Mouse (Mus musculus): ENCODE results near the gene Camsap2. TPM values are rescaled to one million over a fixed set of nuclear protein-coding genes. Genes with fewer than 3 reads are reported as not detected.

Camsap2 gene
- polyA plus RNA-seq, 1 experiment: 27.0 TPM

- Histone ChIP-seq H3K4me1 (ENCODE audit: control insufficient read depth, insufficient read depth, insufficient read length, low read length) (no peaks in the 10 kb centered on the region), H3K4me3 (ENCODE audit: insufficient read depth, low read depth, low read length) (no peak overlapping the region), H3K27ac (replicated peaks; ENCODE audit: low read depth, low read length) (no peak overlapping the region)
Measured at GRCm38 (mm10) chr1:136230201-136230600, 115.7 kb downstream of the Camsap2 start.

DNA sequence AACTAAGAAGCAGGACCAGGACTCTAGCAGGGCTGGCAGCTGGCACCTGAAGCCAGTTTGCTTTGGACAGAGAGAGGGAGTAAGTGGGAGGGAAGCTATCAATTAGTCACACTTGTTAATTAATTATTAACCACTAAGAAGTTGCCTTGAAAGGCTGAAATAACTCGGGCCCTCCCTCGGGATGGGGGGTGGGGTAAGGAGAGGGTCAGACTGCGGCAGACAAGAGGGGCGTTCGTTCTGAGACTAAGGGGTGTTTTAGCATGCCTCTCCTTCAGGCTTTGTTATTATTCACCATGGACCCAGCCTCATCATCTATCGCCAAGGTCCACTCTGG is 116.9 kb downstream of the Camsap2 start:
- H3K4me1 ChIP-seq (ENCODE audit: control insufficient read depth, insufficient read depth, insufficient read length, low read length): no peaks in the 10 kb centered on the region
- no peak overlapping the region for H3K27ac ChIP-seq (replicated peaks; ENCODE audit: low read depth, low read length)
- no peak overlapping the region for H3K4me3 ChIP-seq (ENCODE audit: insufficient read depth, low read depth, low read length)

- Histone ChIP-seq H3K27ac (replicated peaks; ENCODE audit: low read depth, low read length) (no peak overlapping the region), H3K4me1 (ENCODE audit: control insufficient read depth, insufficient read depth, insufficient read length, low read length) (no peaks in the 10 kb centered on the region), H3K4me3 (ENCODE audit: insufficient read depth, low read depth, low read length) (no peak overlapping the region)
Measured at GRCm38 (mm10) chr1:136228328-136229039, 117.4 kb downstream of the Camsap2 start.

- Histone ChIP-seq H3K4me1 (ENCODE audit: control insufficient read depth, insufficient read depth, insufficient read length, low read length) (no peaks in the 10 kb centered on the region), H3K27ac (replicated peaks; ENCODE audit: low read depth, low read length) (no peak overlapping the region), H3K4me3 (ENCODE audit: insufficient read depth, low read depth, low read length) (no peak overlapping the region)
Measured at GRCm38 (mm10) chr1:136227870-136228269, 118.0 kb downstream of the Camsap2 start.

DNA sequence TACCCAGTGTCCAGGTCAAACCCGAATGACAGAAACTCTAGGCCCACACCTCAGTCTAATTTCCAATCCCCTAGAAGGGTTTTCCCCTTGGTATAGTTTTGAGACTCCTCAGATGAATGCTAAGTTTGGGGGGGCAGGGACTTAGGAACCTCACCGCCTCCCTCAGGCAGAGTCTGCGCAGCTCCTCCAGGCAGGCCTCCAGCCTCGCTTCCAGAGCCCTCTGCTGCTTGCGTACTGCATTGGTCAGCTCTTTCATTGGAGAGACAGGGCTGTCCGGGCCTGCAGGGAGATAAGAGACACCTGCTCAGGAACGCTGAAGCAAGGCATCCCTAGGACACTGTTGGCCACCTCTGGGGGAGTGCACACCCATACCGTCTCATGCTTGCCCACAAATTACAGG is 119.3 kb downstream of the Camsap2 start:
- no peaks in the 10 kb centered on the region for H3K4me1 ChIP-seq (ENCODE audit: control insufficient read depth, insufficient read depth, insufficient read length, low read length)
- H3K4me3 ChIP-seq (ENCODE audit: insufficient read depth, low read depth, low read length): no peak overlapping the region
- H3K27ac ChIP-seq (replicated peaks; ENCODE audit: low read depth, low read length): no peak overlapping the region

- no peak overlapping the region for H3K27ac ChIP-seq (replicated peaks; ENCODE audit: low read depth, low read length)
- H3K4me1 ChIP-seq (ENCODE audit: control insufficient read depth, insufficient read depth, insufficient read length, low read length): no peaks in the 10 kb centered on the region
- H3K4me3 ChIP-seq (ENCODE audit: insufficient read depth, low read depth, low read length): no peak overlapping the region
Measured at GRCm38 (mm10) chr1:136225846-136226245, 120.1 kb downstream of the Camsap2 start.

DNA sequence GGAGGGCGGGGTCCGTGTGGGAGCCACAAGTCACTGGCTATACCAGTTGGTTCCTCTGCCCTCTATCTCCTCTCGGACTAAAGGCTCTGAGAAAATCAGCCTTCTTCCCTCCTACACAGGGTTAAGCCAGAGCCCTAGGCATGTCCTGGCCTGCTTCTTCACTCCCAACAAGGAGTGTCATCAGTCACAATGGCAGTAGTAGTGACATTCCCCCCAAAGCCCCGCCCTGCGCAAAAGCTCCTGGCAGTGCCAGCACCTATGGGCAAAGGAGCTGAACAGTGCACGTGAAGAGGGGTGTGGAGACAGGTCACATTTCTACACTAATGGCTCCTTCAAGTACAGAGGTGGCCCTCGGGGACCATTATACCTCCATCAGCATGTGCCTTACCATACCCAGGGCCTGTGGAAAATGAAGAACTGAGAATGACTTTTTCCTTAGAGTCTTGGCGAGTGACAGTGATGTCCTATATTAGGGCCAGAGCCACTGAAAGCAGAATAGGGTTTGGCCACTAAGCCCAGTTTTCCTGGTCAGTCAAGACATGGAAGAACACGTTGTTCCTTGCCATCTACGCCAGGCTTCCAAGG is 122.1 kb downstream of the Camsap2 start:
- Histone ChIP-seq H3K4me1 (ENCODE audit: control insufficient read depth, insufficient read depth, insufficient read length, low read length) (no peaks in the 10 kb centered on the region), H3K27ac (replicated peaks; ENCODE audit: low read depth, low read length) (no peak overlapping the region), H3K4me3 (ENCODE audit: insufficient read depth, low read depth, low read length) (no peak overlapping the region)

DNA sequence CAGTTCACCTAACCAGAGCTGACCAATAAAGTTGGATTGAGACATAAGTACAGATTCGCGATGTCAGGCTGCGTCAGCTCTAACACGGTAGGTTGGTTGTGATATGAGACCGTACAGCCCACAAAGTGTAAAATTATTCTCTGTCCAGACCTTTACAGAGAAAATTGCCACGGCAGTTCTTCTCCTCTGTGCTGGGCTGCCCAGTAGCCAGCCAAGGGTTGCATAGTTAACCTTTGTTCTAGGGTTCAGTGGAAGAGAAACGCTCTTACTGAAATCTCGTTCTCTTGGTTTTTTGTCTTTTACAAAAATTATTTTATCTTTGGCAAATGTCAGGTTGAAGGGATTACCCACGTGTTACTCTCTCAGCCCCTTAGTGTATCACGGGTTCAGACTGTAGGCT is 123.5 kb downstream of the Camsap2 start:
- no peak overlapping the region for H3K4me3 ChIP-seq (ENCODE audit: insufficient read depth, low read depth, low read length)
- H3K4me1 ChIP-seq (ENCODE audit: control insufficient read depth, insufficient read depth, insufficient read length, low read length): no peaks in the 10 kb centered on the region
- H3K27ac ChIP-seq (replicated peaks; ENCODE audit: low read depth, low read length): no peak overlapping the region

DNA sequence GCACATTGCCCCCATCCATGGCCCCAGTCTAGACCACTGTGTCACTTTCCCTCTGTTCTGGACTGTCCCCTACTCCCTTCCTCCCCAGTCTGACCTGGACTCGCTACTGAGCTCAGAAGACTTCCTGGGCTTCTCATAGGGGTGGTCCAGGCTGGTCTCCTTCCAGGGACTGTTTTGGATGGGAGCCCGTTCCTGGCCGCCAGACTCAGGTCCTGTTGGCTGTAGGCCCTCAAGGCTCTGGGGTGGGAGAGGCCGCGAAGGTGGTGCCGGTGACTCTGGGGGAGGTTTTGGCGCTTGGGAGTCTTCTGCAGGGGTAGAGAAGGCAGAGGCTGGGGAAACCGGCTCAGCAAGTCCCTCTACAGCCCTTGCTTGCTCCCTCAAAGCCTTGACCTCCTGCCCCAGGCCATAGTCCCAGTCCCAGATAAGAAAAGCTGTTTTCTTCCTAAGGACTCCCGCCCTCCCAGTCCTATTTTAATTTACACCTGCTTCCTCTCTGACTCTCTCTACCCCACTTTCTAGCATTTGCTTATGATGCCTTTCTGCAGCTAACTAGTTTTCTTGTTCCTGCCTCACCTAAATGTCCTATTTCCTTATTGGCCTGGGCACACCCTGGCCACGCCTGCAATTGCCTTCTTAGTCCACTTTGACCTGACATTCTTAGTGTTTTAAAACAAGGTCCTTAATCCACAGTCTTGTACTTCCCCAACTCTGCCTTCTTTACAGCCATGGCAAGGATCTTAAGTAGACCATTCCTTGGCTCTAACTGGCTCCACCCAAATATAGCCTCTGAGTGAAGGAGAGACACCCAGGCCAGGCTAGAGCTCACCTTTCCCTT is 125.7 kb downstream of the Camsap2 start:
- H3K27ac ChIP-seq (replicated peaks; ENCODE audit: low read depth, low read length): no peak overlapping the region
- no peak overlapping the region for H3K4me3 ChIP-seq (ENCODE audit: insufficient read depth, low read depth, low read length)
- no peaks in the 10 kb centered on the region for H3K4me1 ChIP-seq (ENCODE audit: control insufficient read depth, insufficient read depth, insufficient read length, low read length)

Other genes with a start within 250 kb of the Camsap2 start
- gene Kif21b, start 214.7 kb downstream of the Camsap2 start, polyA plus RNA-seq (2012; ENCODE audit: insufficient read depth, insufficient read length, missing spikeins): 1.3 TPM in 2 replicates
- not detected in 2 replicates for gene Mroh3, start 133.3 kb downstream of the Camsap2 start, polyA plus RNA-seq (2012; ENCODE audit: insufficient read depth, insufficient read length, missing spikeins)
- not detected in 2 replicates for gene Inava, start 111.8 kb downstream of the Camsap2 start, polyA plus RNA-seq (2012; ENCODE audit: insufficient read depth, insufficient read length, missing spikeins)
- not detected in 2 replicates for gene Gpr25, start 85.2 kb downstream of the Camsap2 start, polyA plus RNA-seq (2012; ENCODE audit: insufficient read depth, insufficient read length, missing spikeins)
- gene Ddx59, start 69.2 kb upstream of the Camsap2 start, polyA plus RNA-seq (2012; ENCODE audit: insufficient read depth, insufficient read length, missing spikeins): 16.5 and 17.6 TPM in 2 replicates
- gene Kif14, start 120.2 kb upstream of the Camsap2 start, polyA plus RNA-seq (2012; ENCODE audit: insufficient read depth, insufficient read length, missing spikeins): not detected in 2 replicates